Mouse (Mus musculus) forebrain, embryonic 13.5 days (tissue): ENCODE measurements at regions not wholly inside any gene's neighbourhood (a gene's known extent, or its start where the extent isn't known, plus 50 kb on each side); places are given as distances from the start of the nearest gene placed in this dataset.

Experiments used
- ATAC-seq: fragments of 200-750 bp; cut with Nextera tagmentation; 2 replicates; pipeline ENCODE4 v1.8.0; 2017
- H3K27ac ChIP-seq: fragments of 300-500 bp; sonication (generic); 2 replicates; pipeline ENCODE4 v1.5.1; 2015; ENCODE audit warnings: inconsistent platforms, mild to moderate bottlenecking, moderate library complexity
- H3K27me3 ChIP-seq: fragments of 300-500 bp; sonication (generic); 2 replicates; pipeline ENCODE4 v1.6.1; 2015; ENCODE audit warnings: mild to moderate bottlenecking, inconsistent platforms
- H3K36me3 ChIP-seq: fragments of 300-500 bp; sonication (generic); 2 replicates; pipeline ENCODE4 v1.6.1; 2015; ENCODE audit warnings: mild to moderate bottlenecking, inconsistent platforms; ENCODE audit not compliant: poor library complexity, severe bottlenecking
- H3K4me1 ChIP-seq: fragments of 300-500 bp; sonication (generic); 2 replicates; pipeline ENCODE4 v1.6.1; 2015; ENCODE audit warnings: inconsistent platforms
- H3K4me2 ChIP-seq: fragments of 300-500 bp; sonication (generic); 2 replicates; pipeline ENCODE4 v1.6.1; 2015; ENCODE audit warnings: inconsistent platforms, mild to moderate bottlenecking, moderate library complexity
- H3K4me3 ChIP-seq: fragments of 300-500 bp; sonication (generic); 2 replicates; pipeline ENCODE4 v1.5.1; 2015; ENCODE audit warnings: mild to moderate bottlenecking, inconsistent platforms
- H3K9ac ChIP-seq: fragments of 300-500 bp; sonication (generic); 2 replicates; pipeline ENCODE4 v1.6.1; 2015; ENCODE audit warnings: mild to moderate bottlenecking, inconsistent platforms
- H3K9me3 ChIP-seq: fragments of 300-500 bp; sonication (generic); replicated peaks from 2 replicates; pipeline ENCODE4 v1.6.1; 2016; ENCODE audit warnings: inconsistent platforms
- WGBS: fragments of 180-500 bp; shearing (Covaris S2); methylation state at CpG from one replicate; pipeline ENCODE4 v1.1.7; 2015; 5-methylcytosine and 5-hydroxymethylcytosine counted together

GRCm38 (mm10) chr8:79559516-79559915 lies 79.9 kb upstream of the Otud4 start:
- H3K4me2 ChIP-seq: no peak overlapping the region
- no peaks in the 10 kb centered on the region for H3K36me3 ChIP-seq
- no peak for ATAC-seq
- no peaks in the 10 kb centered on the region for H3K27me3 ChIP-seq
- peaks cover 9% of the 10 kb centered on the region for H3K4me1 ChIP-seq
- H3K9ac ChIP-seq: no peak overlapping the region
- no peak overlapping the region for H3K27ac ChIP-seq
- H3K4me3 ChIP-seq: no peak overlapping the region
- no peaks in the 10 kb centered on the region for H3K9me3 ChIP-seq
- WGBS: 87% methylated on average over 6 of the region's 6 CpGs

- Histone ChIP-seq H3K36me3 (no peaks in the 10 kb centered on the region), H3K27ac (no peak overlapping the region), H3K9me3 (no peaks in the 10 kb centered on the region), H3K4me1 (no peaks in the 10 kb centered on the region), H3K27me3 (no peaks in the 10 kb centered on the region), H3K9ac (no peak overlapping the region), H3K4me2 (no peak overlapping the region), H3K4me3 (no peak overlapping the region)
- ATAC-seq: no peak
- WGBS: 88% methylated on average over 2 of the region's 4 CpGs
These were observed 85.1 kb upstream of the Otud4 start for GRCm38 (mm10) chr8:79554311-79554710.

- Histone ChIP-seq H3K4me1 (no peaks in the 10 kb centered on the region), H3K9ac (no peak overlapping the region), H3K9me3 (no peaks in the 10 kb centered on the region), H3K27me3 (no peaks in the 10 kb centered on the region), H3K36me3 (no peaks in the 10 kb centered on the region), H3K4me2 (no peak overlapping the region), H3K4me3 (no peak overlapping the region), H3K27ac (no peak overlapping the region)
- no peak for ATAC-seq
- 88% methylated on average over 2 of the region's 2 CpGs for WGBS
These were observed 89.3 kb upstream of the Otud4 start for GRCm38 (mm10) chr8:79550151-79550550.

- H3K27ac ChIP-seq: no peak overlapping the region
- H3K9ac ChIP-seq: no peak overlapping the region
- H3K4me3 ChIP-seq: no peak overlapping the region
- no peaks in the 10 kb centered on the region for H3K36me3 ChIP-seq
- H3K27me3 ChIP-seq: no peaks in the 10 kb centered on the region
- no peaks in the 10 kb centered on the region for H3K9me3 ChIP-seq
- ATAC-seq: no peak
- H3K4me1 ChIP-seq: no peaks in the 10 kb centered on the region
- WGBS: 87% methylated on average over 6 of the region's 6 CpGs
- H3K4me2 ChIP-seq: no peak overlapping the region
These were observed 91.3 kb upstream of the Otud4 start for GRCm38 (mm10) chr8:79548156-79548555.

- H3K9me3 ChIP-seq: no peaks in the 10 kb centered on the region
- WGBS: 80% methylated on average over 5 of the region's 5 CpGs
- ATAC-seq: no peak
These were observed 93.5 kb upstream of the Otud4 start for GRCm38 (mm10) chr8:79545866-79546373.

GRCm38 (mm10) chr8:79542461-79542860 lies 97.0 kb upstream of the Otud4 start:
- WGBS: 63% methylated on average over 2 of the region's 2 CpGs
- no peak for ATAC-seq
- Histone ChIP-seq H3K27ac (no peak overlapping the region), H3K9ac (no peak overlapping the region), H3K4me1 (no peaks in the 10 kb centered on the region), H3K4me3 (no peak overlapping the region), H3K9me3 (no peaks in the 10 kb centered on the region), H3K4me2 (no peak overlapping the region), H3K36me3 (no peaks in the 10 kb centered on the region), H3K27me3 (no peaks in the 10 kb centered on the region)

More at GRCm38 (mm10) chr8:79545866-79546373, 93.5 kb upstream of the Otud4 start:
- no peaks in the 10 kb centered on the region for H3K4me1 ChIP-seq
- no peak overlapping the region for H3K4me3 ChIP-seq
- no peaks in the 10 kb centered on the region for H3K36me3 ChIP-seq
- no peak overlapping the region for H3K27ac ChIP-seq
- no peaks in the 10 kb centered on the region for H3K27me3 ChIP-seq
- no peak overlapping the region for H3K4me2 ChIP-seq
- H3K9ac ChIP-seq: no peak overlapping the region

GRCm38 (mm10) chr8:79540053-79540452 lies 99.4 kb upstream of the Otud4 start:
- Histone ChIP-seq H3K9me3 (no peaks in the 10 kb centered on the region), H3K4me3 (no peak overlapping the region), H3K27me3 (no peaks in the 10 kb centered on the region), H3K9ac (no peak overlapping the region), H3K36me3 (no peaks in the 10 kb centered on the region), H3K4me2 (no peak overlapping the region), H3K27ac (no peak overlapping the region), H3K4me1 (no peaks in the 10 kb centered on the region)
- 89% methylated on average over 4 of the region's 4 CpGs for WGBS
- ATAC-seq: no peak

- no peaks in the 10 kb centered on the region for H3K36me3 ChIP-seq
- H3K27me3 ChIP-seq: no peaks in the 10 kb centered on the region
- H3K9me3 ChIP-seq: no peaks in the 10 kb centered on the region
- ATAC-seq: no peak
- H3K4me2 ChIP-seq: no peak overlapping the region
- no peak overlapping the region for H3K9ac ChIP-seq
- H3K27ac ChIP-seq: no peak overlapping the region
- H3K4me3 ChIP-seq: no peak overlapping the region
- WGBS: 58% methylated on average over 12 of the region's 12 CpGs
- no peaks in the 10 kb centered on the region for H3K4me1 ChIP-seq
These were observed 105.0 kb upstream of the Otud4 start for GRCm38 (mm10) chr8:79534271-79534889.

- WGBS: 27% methylated on average over 4 of the region's 4 CpGs
- H3K9ac ChIP-seq: no peak overlapping the region
- ATAC-seq: no peak
- no peak overlapping the region for H3K4me2 ChIP-seq
- no peaks in the 10 kb centered on the region for H3K36me3 ChIP-seq
- no peak overlapping the region for H3K27ac ChIP-seq
- H3K27me3 ChIP-seq: no peaks in the 10 kb centered on the region
- no peaks in the 10 kb centered on the region for H3K9me3 ChIP-seq
- no peak overlapping the region for H3K4me3 ChIP-seq
- H3K4me1 ChIP-seq: no peaks in the 10 kb centered on the region
These were observed 109.9 kb upstream of the Otud4 start for GRCm38 (mm10) chr8:79529556-79529955.

GRCm38 (mm10) chr8:79522040-79522439 lies 117.4 kb upstream of the Otud4 start:
- Histone ChIP-seq H3K27me3 (no peaks in the 10 kb centered on the region), H3K36me3 (no peaks in the 10 kb centered on the region), H3K27ac (no peak overlapping the region), H3K4me1 (no peaks in the 10 kb centered on the region), H3K4me3 (no peak overlapping the region), H3K9ac (no peak overlapping the region), H3K9me3 (no peaks in the 10 kb centered on the region), H3K4me2 (no peak overlapping the region)
- 64% methylated on average over 1 of the region's 1 CpGs for WGBS
- no peak for ATAC-seq

- no peak overlapping the region for H3K9ac ChIP-seq
- ATAC-seq: no peak
- H3K4me3 ChIP-seq: no peak overlapping the region
- H3K4me1 ChIP-seq: no peaks in the 10 kb centered on the region
- WGBS: 86% methylated on average over 4 of the region's 4 CpGs
- H3K27me3 ChIP-seq: no peaks in the 10 kb centered on the region
- no peaks in the 10 kb centered on the region for H3K9me3 ChIP-seq
- H3K27ac ChIP-seq: no peak overlapping the region
- H3K4me2 ChIP-seq: no peak overlapping the region
- no peaks in the 10 kb centered on the region for H3K36me3 ChIP-seq
These were observed 119.6 kb upstream of the Smad1 start for GRCm38 (mm10) chr8:79518966-79519365.

- Histone ChIP-seq H3K9me3 (no peaks in the 10 kb centered on the region), H3K9ac (no peak overlapping the region), H3K36me3 (no peaks in the 10 kb centered on the region), H3K4me1 (no peaks in the 10 kb centered on the region), H3K27ac (no peak overlapping the region), H3K27me3 (no peaks in the 10 kb centered on the region), H3K4me3 (no peak overlapping the region), H3K4me2 (no peak overlapping the region)
- 89% methylated on average over 6 of the region's 6 CpGs for WGBS
- ATAC-seq: no peak
These were observed 116.0 kb upstream of the Smad1 start for GRCm38 (mm10) chr8:79515282-79515783.
